In genomic region chr11:24180040-24180439, GRCm38 (mm10) we compare ENCODE assay signal across 20 mouse cellular contexts.
DNase-seq lines count a peak whose midpoint lies in the region; ATAC-seq and TF ChIP-seq lines count a peak whose summit lies in the region.
"Had no signal": no experiment of that assay in that cellular context is flagged by ENCODE, and none has a peak within 500 bp of the region (broad histone marks: within the 10 kb centered on the region; RNA-seq: fewer than 3 reads in every experiment).

No protein-coding gene starts in this region.

- H3K4me3 ChIP-seq in forebrain, embryonic 12.5 days (replicated peaks): no peak overlapping the region
- H3K4me3 ChIP-seq in forebrain, embryonic 11.5 days (ENCODE audit: low read depth, low read length): no peak overlapping the region
- H3K4me3 ChIP-seq in layer of hippocampus, adult 2 months: no peak overlapping the region
- H3K4me3 ChIP-seq in neural tube, embryonic 13.5 days: no peak overlapping the region
- no peak overlapping the region for H3K4me3 ChIP-seq in neural tube, embryonic 15.5 days (replicated peaks)
- H3K4me3 ChIP-seq: embryonic facial prominence, embryonic 12.5 days; heart, embryonic 12.5 days had no signal

- H3K9ac ChIP-seq in forebrain, embryonic 12.5 days: no peak overlapping the region
- no peak overlapping the region for H3K9ac ChIP-seq in forebrain, embryonic 11.5 days (ENCODE audit: low read length)
- no peak overlapping the region for H3K9ac ChIP-seq in neural tube, embryonic 13.5 days
- no peak overlapping the region for H3K9ac ChIP-seq in neural tube, embryonic 15.5 days (replicated peaks)
- H3K9ac ChIP-seq: embryonic facial prominence, embryonic 12.5 days; heart, embryonic 12.5 days had no signal

- H3K4me2 ChIP-seq in forebrain, embryonic 12.5 days: no peak overlapping the region
- H3K4me2 ChIP-seq in forebrain, embryonic 11.5 days (ENCODE audit: low read depth, low read length, severe bottlenecking): no peak overlapping the region
- no peak overlapping the region for H3K4me2 ChIP-seq in neural tube, embryonic 13.5 days
- no peak overlapping the region for H3K4me2 ChIP-seq in neural tube, embryonic 15.5 days
- H3K4me2 ChIP-seq: embryonic facial prominence, embryonic 12.5 days; heart, embryonic 12.5 days had no signal

- H3K36me3 ChIP-seq in forebrain, embryonic 12.5 days (replicated peaks): no peaks in the 10 kb centered on the region
- H3K36me3 ChIP-seq in forebrain, embryonic 11.5 days (ENCODE audit: control insufficient read depth, insufficient read depth, low read length): no peaks in the 10 kb centered on the region
- H3K36me3 ChIP-seq in neural tube, embryonic 13.5 days: no peaks in the 10 kb centered on the region
- no peaks in the 10 kb centered on the region for H3K36me3 ChIP-seq in neural tube, embryonic 15.5 days
- H3K36me3 ChIP-seq: embryonic facial prominence, embryonic 12.5 days; heart, embryonic 12.5 days had no signal

- ATAC-seq in forebrain, embryonic 12.5 days (ENCODE audit: low FRiP score): peak; percentile 27
- no peak for ATAC-seq in forebrain, embryonic 11.5 days (replicated peaks; ENCODE audit: low FRiP score)
- peak; percentile 42 for ATAC-seq in frontal cortex, adult (ENCODE audit: low TSS enrichment)
- ATAC-seq in neural tube, embryonic 13.5 days (ENCODE audit: low read depth): peak; percentile 25; the same call in 1 of the 2 replicates
- no peak for ATAC-seq in neural tube, embryonic 15.5 days (ENCODE audit: low FRiP score)
- ATAC-seq: CD4-positive, CD25-positive, alpha-beta regulatory T cell, adult 4 months; hindbrain, embryonic 16.5 days had no signal

- H3K27ac ChIP-seq in forebrain, embryonic 12.5 days: 0 out of 2 replicates have a peak overlapping the region, but pooled peaks have one; percentile 25
- H3K27ac ChIP-seq in forebrain, embryonic 11.5 days (ENCODE audit: low read depth, low read length): no peak overlapping the region
- H3K27ac ChIP-seq in layer of hippocampus, adult 2 months: peak overlapping the region; percentile 46
- H3K27ac ChIP-seq in neural tube, embryonic 13.5 days (replicated peaks): no peak overlapping the region
- no peak overlapping the region for H3K27ac ChIP-seq in neural tube, embryonic 15.5 days (replicated peaks)
- H3K27ac ChIP-seq: embryonic facial prominence, embryonic 12.5 days had no signal

- H3K4me1 ChIP-seq in forebrain, embryonic 12.5 days: peaks cover 8% of the 10 kb centered on the region
- no peaks in the 10 kb centered on the region for H3K4me1 ChIP-seq in forebrain, embryonic 11.5 days (replicated peaks; ENCODE audit: control insufficient read depth, insufficient read depth, low read length)
- no peaks in the 10 kb centered on the region for H3K4me1 ChIP-seq in neural tube, embryonic 13.5 days (replicated peaks)
- H3K4me1 ChIP-seq in neural tube, embryonic 15.5 days: no peaks in the 10 kb centered on the region
- H3K4me1 ChIP-seq: embryonic facial prominence, embryonic 12.5 days had no signal

- no peaks in the 10 kb centered on the region for H3K27me3 ChIP-seq in forebrain, embryonic 12.5 days
- no peaks in the 10 kb centered on the region for H3K27me3 ChIP-seq in forebrain, embryonic 11.5 days (ENCODE audit: control insufficient read depth, insufficient read depth, low read length)
- no peaks in the 10 kb centered on the region for H3K27me3 ChIP-seq in neural tube, embryonic 13.5 days
- no peaks in the 10 kb centered on the region; the same call in 1 of the 2 replicates for H3K27me3 ChIP-seq in neural tube, embryonic 15.5 days (replicated peaks)
- H3K27me3 ChIP-seq: embryonic facial prominence, embryonic 12.5 days; heart, embryonic 12.5 days had no signal

- no peak for DNase-seq in forebrain, embryonic 11.5 days (ENCODE audit: low spot score)
- no peak for DNase-seq in frontal cortex, adult 2 months (ENCODE audit: extremely low spot score in 1 of 2, low spot score in 1 of 2)
- peak; percentile 18 to 40 for DNase-seq in layer of hippocampus, adult 2 months (ENCODE audit: low spot score in 2 of 2)
- no peak for DNase-seq in layer of hippocampus, adult 9-10 months (ENCODE audit: low spot score)
- DNase-seq: adrenal gland, adult 8-10 months; adrenal gland, postnatal 36 days; B cell, adult 2 months; cerebellum, adult 11-12 months; cerebellum, adult 9-10 months; cerebellum, postnatal 25 days; gastrocnemius, postnatal 14 days had no signal

- no peak for TF ChIP-seq CTCF in layer of hippocampus, adult 2 months (conservative IDR thresholded peaks at IDR 0.05)

- H3K9me3 ChIP-seq in forebrain, embryonic 12.5 days: no peaks in the 10 kb centered on the region
- H3K9me3 ChIP-seq in forebrain, embryonic 11.5 days (ENCODE audit: control insufficient read depth, low read length): no peaks in the 10 kb centered on the region
- H3K9me3 ChIP-seq in neural tube, embryonic 13.5 days: no peaks in the 10 kb centered on the region
- no peaks in the 10 kb centered on the region for H3K9me3 ChIP-seq in neural tube, embryonic 15.5 days (replicated peaks)
- H3K9me3 ChIP-seq: embryonic facial prominence, embryonic 12.5 days; G1E; heart, embryonic 12.5 days had no signal

- 21% methylated on average over 7 of the region's 7 CpGs for WGBS in forebrain, embryonic 12.5 days
- 31% methylated on average over 7 of the region's 7 CpGs for WGBS in forebrain, embryonic 11.5 days
- WGBS in neural tube, embryonic 13.5 days: 23% methylated on average over 7 of the region's 7 CpGs
- WGBS in neural tube, embryonic 15.5 days: 22% methylated on average over 7 of the region's 7 CpGs

Comparison
In these comparisons a context has a peak if more than half of its experiments do, and no peak if none do; other contexts are left out.
1. ATAC-seq: peak in forebrain, embryonic 12.5 days (single experiment), frontal cortex, adult (single experiment) and neural tube, embryonic 13.5 days (single experiment); none in forebrain, embryonic 11.5 days (single experiment) and neural tube, embryonic 15.5 days (single experiment).
2. H3K27ac ChIP-seq: peak in forebrain, embryonic 12.5 days (single experiment) and layer of hippocampus, adult 2 months (single experiment); none in forebrain, embryonic 11.5 days (single experiment), neural tube, embryonic 13.5 days (single experiment) and neural tube, embryonic 15.5 days (single experiment).
3. DNase-seq: peak in layer of hippocampus, adult 2 months (2 of 2); none in forebrain, embryonic 11.5 days (single experiment), frontal cortex, adult 2 months (0 of 2) and layer of hippocampus, adult 9-10 months (single experiment).